Mouse (Mus musculus) lung, embryonic 16.5 days (tissue): ENCODE data around the gene Ncf2. TPM values are rescaled to one million over a fixed set of nuclear protein-coding genes. Genes with fewer than 3 reads are reported as not detected.

Source experiments
- ATAC-seq: fragments of 200-750 bp; cut with Nextera tagmentation; 2 replicates; pipeline ENCODE4 v1.8.0; 2017; ENCODE audit warnings: low read depth, mild to moderate bottlenecking, moderate library complexity
- H3K27ac ChIP-seq: fragments of 300-500 bp; sonication (generic); 2 replicates; pipeline ENCODE4 v1.5.1; 2014; ENCODE audit warnings: mild to moderate bottlenecking, control low read depth, low read length
- H3K27me3 ChIP-seq: fragments of 300-500 bp; sonication (generic); 2 replicates; pipeline ENCODE4 v1.6.1; 2014; ENCODE audit warnings: low read depth, low read length, mixed read lengths; ENCODE audit not compliant: control insufficient read depth, insufficient read depth
- H3K36me3 ChIP-seq: fragments of 300-500 bp; sonication (generic); 2 replicates; pipeline ENCODE4 v1.6.1; 2014; ENCODE audit warnings: low read length; ENCODE audit not compliant: control insufficient read depth, insufficient read depth
- H3K4me1 ChIP-seq: fragments of 300-500 bp; sonication (generic); replicated peaks from 2 replicates; pipeline ENCODE4 v1.6.1; 2014; ENCODE audit warnings: low read length, mixed read lengths; ENCODE audit not compliant: control insufficient read depth, insufficient read depth
- H3K4me2 ChIP-seq: fragments of 300-500 bp; sonication (generic); 2 replicates; pipeline ENCODE4 v1.6.1; 2014; ENCODE audit warnings: low read depth, low read length, control low read depth
- H3K4me3 ChIP-seq: fragments of 300-500 bp; sonication (generic); 2 replicates; pipeline ENCODE4 v1.5.1; 2014; ENCODE audit warnings: mild to moderate bottlenecking, low read length, control low read depth
- H3K9ac ChIP-seq: fragments of 300-500 bp; sonication (generic); 2 replicates; pipeline ENCODE4 v1.6.1; 2014; ENCODE audit warnings: low read length, control low read depth
- H3K9me3 ChIP-seq: fragments of 300-500 bp; sonication (generic); 2 replicates; pipeline ENCODE4 v1.6.1; 2016; ENCODE audit warnings: low read length; ENCODE audit not compliant: control insufficient read depth
- WGBS: fragments of 180-500 bp; shearing (Covaris S2); extraction: QIAGEN DNeasy Blood & Tissue Kit; methylation state at CpG from one replicate; pipeline ENCODE4 v1.1.7; 2014; 5-methylcytosine and 5-hydroxymethylcytosine counted together
- polyA plus RNA-seq: library from polyadenylated mRNA; unstranded; fragments of >200 nt; fragmentation: Nextera tagmentation; extraction: Ambion mirVana; gene quantifications from 2 replicates; pipeline ENCODE4 v1.2.1, GENCODE M21; 2015

Ncf2 gene
- polyA plus RNA-seq, 1 experiment from 2014 or later, result 5.5 TPM

DNA sequence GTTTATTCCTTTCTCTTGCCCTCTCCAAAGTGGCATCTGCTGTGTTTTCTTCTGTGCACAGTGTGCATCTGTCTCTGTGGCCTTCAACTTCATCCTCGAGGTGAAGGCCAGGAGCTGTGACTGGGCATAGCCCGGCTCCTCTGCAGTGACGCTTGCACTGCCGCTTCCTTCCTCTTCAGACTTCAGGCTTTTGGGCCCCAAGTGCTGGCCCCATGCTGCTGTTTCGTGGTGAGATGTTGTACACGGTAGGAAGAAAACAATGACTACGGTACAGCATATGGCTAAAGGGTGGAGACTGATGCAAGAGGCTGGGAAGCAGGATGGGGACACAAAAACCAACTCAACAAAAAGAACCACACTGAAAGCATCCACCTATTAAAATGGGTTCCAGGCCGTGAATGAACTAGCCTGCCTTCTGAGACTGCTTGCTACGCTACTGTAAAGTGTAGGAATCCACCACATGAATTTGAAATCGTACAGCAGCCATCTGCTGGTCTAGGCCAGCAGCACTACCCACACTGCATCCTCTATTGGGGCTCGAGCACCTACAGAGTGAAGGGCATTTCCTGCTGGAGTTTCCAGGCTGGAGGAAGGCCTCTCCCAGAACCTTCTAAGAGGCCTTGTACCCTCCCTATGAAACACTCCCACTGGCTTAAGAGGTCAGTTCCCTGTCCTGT, 38.2 kb downstream of the Ncf2 start:
- WGBS, result 73% methylated on average over 11 of the region's 11 CpGs
- no peak overlapping the region for H3K9ac ChIP-seq
- H3K4me2 ChIP-seq, result no peak overlapping the region
- H3K4me1 ChIP-seq, result no peaks in the 10 kb centered on the region
- H3K27ac ChIP-seq, result no peak overlapping the region
- H3K36me3 ChIP-seq, result peaks cover 35% of the 10 kb centered on the region
- no peak overlapping the region for H3K4me3 ChIP-seq
- no peaks in the 10 kb centered on the region for H3K27me3 ChIP-seq
- H3K9me3 ChIP-seq, result no peaks in the 10 kb centered on the region
- no peak for ATAC-seq

DNA sequence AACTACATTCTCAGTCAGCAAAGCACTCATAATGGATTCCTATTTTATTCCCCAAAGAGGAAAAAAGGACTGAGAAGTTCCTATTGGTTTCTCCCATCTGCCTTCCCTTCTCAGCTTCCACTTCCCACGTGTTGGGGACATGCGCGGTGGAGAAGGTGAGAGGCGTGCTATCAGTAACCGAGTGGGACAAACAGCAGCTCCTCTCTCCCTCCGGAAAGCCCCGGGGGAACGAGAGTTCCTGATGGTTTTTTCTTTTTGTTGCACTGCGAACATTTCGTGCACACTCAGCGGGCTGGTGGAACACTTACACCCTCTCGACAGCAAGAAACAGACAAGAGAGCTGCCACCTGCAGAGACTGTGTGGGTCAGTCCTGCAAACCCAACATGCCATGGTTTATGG, 38.8 kb downstream of the Ncf2 start:
- peaks cover 42% of the 10 kb centered on the region for H3K36me3 ChIP-seq
- H3K9ac ChIP-seq, result no peak overlapping the region
- H3K27me3 ChIP-seq, result no peaks in the 10 kb centered on the region
- H3K4me1 ChIP-seq, result no peaks in the 10 kb centered on the region
- no peak overlapping the region for H3K27ac ChIP-seq
- no peaks in the 10 kb centered on the region for H3K9me3 ChIP-seq
- WGBS, result 86% methylated on average over 12 of the region's 12 CpGs
- no peak overlapping the region for H3K4me2 ChIP-seq
- ATAC-seq, result no peak
- no peak overlapping the region for H3K4me3 ChIP-seq

DNA sequence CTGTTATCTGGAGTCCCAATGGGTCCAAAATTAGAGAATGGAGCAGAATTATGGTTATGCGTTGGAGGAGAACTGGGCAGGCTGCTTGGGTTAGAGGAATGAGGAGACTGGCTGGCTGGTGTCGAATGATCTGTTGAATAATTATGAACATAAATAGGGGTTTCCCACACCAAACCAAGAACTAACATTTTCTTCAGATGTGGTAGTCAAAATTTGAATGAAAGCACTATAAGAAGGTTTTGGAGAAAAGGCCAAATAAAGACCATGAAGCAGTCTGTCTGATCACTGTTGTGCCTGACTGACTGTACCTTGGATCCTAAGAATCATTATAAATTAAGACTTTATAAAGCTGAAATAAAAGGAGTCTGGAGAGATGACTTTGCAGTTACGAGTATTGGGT, 40.3 kb downstream of the Ncf2 start:
- H3K4me1 ChIP-seq, result no peaks in the 10 kb centered on the region

DNA sequence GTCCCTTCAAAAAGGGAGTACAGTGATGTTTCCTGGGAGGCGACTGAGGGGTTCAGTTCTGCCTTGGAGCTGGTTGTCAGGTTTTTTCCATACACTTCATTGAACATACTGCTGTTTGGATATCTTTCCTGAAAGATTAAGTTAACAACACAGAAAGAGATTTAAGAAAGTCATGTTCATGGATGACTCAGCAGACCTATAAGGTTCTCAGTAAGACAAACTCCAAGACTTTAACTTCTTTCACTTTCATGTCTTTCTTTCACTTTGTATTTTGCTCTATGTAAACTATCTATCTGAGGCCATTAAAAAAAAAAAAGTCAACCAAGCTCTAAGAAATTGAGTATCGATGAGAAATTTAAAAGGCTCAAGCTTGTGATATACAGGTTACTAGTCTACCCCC, 41.1 kb downstream of the Ncf2 start:
- Histone ChIP-seq H3K4me3 (no peak overlapping the region), H3K4me1 (no peaks in the 10 kb centered on the region), H3K36me3 (peaks cover 56% of the 10 kb centered on the region), H3K9me3 (no peaks in the 10 kb centered on the region), H3K4me2 (no peak overlapping the region), H3K9ac (no peak overlapping the region), H3K27me3 (no peaks in the 10 kb centered on the region), H3K27ac (no peak overlapping the region)
- 92% methylated on average over 2 of the region's 2 CpGs for WGBS
- ATAC-seq, result no peak

More for the DNA sequence above, 40.3 kb downstream of the Ncf2 start:
- Histone ChIP-seq H3K36me3 (peaks cover 52% of the 10 kb centered on the region), H3K9me3 (no peaks in the 10 kb centered on the region), H3K4me2 (no peak overlapping the region), H3K9ac (no peak overlapping the region), H3K27ac (no peak overlapping the region), H3K4me3 (no peak overlapping the region), H3K27me3 (no peaks in the 10 kb centered on the region)
- no peak for ATAC-seq
- WGBS, result 85% methylated on average over 3 of the region's 3 CpGs

DNA sequence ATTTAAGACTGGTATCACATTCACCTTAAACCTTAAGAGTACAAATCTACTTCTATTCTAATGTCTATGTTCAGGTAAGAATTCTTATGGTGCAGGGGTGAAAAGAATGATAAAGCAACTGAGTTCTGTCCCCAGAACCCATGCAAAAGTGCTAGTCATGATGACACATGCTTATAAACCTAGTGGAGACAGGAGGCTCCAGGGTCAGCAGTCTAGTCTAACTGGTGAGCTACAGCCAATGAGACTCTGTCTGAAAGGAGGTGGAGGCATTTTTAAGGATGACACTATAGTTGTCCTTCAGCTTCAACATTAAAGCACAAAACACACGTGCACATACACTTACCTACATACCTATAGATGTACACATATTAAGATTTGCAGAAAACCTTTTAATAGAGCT, 44.6 kb downstream of the Ncf2 start:
- no peak for ATAC-seq
- Histone ChIP-seq H3K4me3 (no peak overlapping the region), H3K27ac (no peak overlapping the region), H3K36me3 (peaks cover 63% of the 10 kb centered on the region), H3K4me2 (no peak overlapping the region), H3K4me1 (no peaks in the 10 kb centered on the region), H3K27me3 (no peaks in the 10 kb centered on the region), H3K9ac (no peak overlapping the region), H3K9me3 (no peaks in the 10 kb centered on the region)
- WGBS, result 83% methylated on average over 1 of the region's 1 CpGs

DNA sequence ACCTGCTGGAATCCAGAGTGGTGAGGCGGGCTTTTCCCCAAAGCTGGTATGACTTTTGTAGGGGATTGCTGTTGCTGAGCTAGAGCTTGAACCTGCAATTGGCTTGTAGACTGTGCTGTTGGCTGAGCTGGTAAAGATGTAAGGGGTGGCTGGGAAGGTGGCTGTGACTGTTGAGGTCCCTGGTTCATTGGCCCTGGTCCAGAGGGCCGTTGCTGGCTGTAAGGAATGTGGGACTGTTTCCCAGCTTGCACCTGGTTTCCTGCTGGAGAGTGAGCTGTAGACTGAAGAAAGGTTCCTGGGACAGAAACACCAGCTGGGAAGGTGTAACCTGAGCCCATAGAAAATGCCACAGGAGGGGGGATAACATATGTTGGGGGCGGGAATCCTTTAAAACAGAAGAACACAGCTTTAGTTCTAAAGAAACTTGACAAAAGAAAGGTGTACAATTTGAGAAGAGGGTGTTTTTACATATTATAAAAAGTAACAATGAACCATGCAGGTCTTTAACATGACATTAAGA, 45.3 kb downstream of the Ncf2 start:
- 68% methylated on average over 3 of the region's 3 CpGs for WGBS
- H3K27ac ChIP-seq, result no peak overlapping the region
- no peaks in the 10 kb centered on the region for H3K9me3 ChIP-seq
- H3K4me1 ChIP-seq, result no peaks in the 10 kb centered on the region
- H3K4me2 ChIP-seq, result no peak overlapping the region
- H3K36me3 ChIP-seq, result peaks cover 58% of the 10 kb centered on the region
- H3K9ac ChIP-seq, result no peak overlapping the region
- H3K27me3 ChIP-seq, result no peaks in the 10 kb centered on the region
- ATAC-seq, result no peak
- no peak overlapping the region for H3K4me3 ChIP-seq

DNA sequence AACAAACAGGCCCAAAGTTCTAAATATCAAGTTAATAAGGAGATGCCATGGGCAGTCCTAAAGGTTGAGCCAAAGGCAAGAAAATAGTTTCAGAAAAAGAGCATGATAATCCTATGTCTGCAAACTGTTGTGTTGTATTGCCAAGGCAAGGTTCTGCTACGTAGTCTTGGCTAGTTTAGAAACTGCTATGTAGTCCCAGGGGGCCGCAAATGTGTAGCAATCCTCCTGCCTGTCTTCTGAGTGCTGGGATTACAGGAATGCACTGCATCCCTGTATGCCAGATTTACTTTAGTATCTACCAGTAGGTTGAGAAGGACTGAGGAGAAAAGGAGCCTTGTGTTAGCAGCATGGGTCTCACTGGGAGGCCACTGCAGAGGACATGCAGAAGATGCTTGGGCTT, 46.9 kb downstream of the Ncf2 start:
- Histone ChIP-seq H3K27me3 (no peaks in the 10 kb centered on the region), H3K4me3 (no peak overlapping the region), H3K4me2 (no peak overlapping the region), H3K9me3 (no peaks in the 10 kb centered on the region), H3K9ac (no peak overlapping the region), H3K4me1 (no peaks in the 10 kb centered on the region), H3K27ac (no peak overlapping the region), H3K36me3 (peaks cover 52% of the 10 kb centered on the region)
- WGBS, result 97% methylated on average over 2 of the region's 2 CpGs
- ATAC-seq, result no peak

DNA sequence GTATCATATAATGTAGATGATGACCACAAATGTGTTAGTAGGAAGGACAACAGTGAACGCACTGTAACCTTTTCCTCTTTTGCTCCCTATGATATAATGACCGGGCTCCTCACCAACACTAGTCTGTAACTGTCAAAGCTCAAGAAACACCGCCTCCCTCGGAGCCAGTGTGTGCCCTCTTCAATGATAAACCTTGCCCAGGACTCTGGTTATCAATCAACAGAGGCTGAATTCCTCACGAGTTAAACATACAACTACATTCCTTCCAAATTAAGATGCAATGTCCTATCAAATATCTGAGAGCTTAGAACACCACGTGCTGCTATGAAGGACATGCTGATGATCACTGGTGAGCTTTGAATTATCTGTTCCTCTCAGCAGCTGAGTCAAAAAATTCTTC, 69.9 kb downstream of the Ncf2 start:
- Histone ChIP-seq H3K36me3 (peaks cover 10% of the 10 kb centered on the region), H3K4me1 (no peaks in the 10 kb centered on the region), H3K27ac (no peak overlapping the region), H3K27me3 (no peaks in the 10 kb centered on the region), H3K4me3 (no peak overlapping the region), H3K9me3 (no peaks in the 10 kb centered on the region), H3K9ac (no peak overlapping the region), H3K4me2 (no peak overlapping the region)
- 66% methylated on average over 6 of the region's 6 CpGs for WGBS
- ATAC-seq, result no peak

DNA sequence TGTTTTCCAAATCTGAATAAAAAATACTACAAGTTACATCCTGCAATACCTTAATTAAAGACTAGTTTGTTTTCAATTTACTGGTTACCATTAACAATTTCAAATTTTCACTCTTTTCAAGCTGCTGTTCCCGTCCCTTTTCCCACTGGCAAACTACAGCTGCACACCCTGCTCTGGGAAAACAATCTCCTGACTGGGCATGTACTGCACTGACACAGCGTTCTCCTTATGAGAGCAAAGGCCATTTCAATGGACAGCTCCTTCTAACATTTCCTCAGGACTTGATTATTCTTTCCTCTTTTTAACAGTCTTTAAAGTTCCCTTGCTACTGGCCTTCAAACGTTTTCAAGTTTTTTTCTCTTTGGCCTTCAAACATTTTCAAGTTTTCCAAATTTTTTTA, 71.0 kb downstream of the Ncf2 start:
- H3K27ac ChIP-seq, result no peak overlapping the region
- H3K9me3 ChIP-seq, result no peaks in the 10 kb centered on the region
- H3K36me3 ChIP-seq, result peaks cover 8% of the 10 kb centered on the region
- WGBS, result 64% methylated on average over 3 of the region's 3 CpGs
- H3K4me1 ChIP-seq, result no peaks in the 10 kb centered on the region
- ATAC-seq, result no peak
- H3K4me2 ChIP-seq, result no peak overlapping the region
- no peak overlapping the region for H3K9ac ChIP-seq
- no peaks in the 10 kb centered on the region for H3K27me3 ChIP-seq
- no peak overlapping the region for H3K4me3 ChIP-seq
